Mouse (Mus musculus): ENCODE results near the gene Anxa1. TPM values are rescaled to one million over a fixed set of nuclear protein-coding genes. Genes with fewer than 3 reads are reported as not detected.

Gene Anxa1
- polyA plus RNA-seq (2015; fragmentation: Nextera tagmentation; extraction: Ambion mirVana): 62.2 and 64.0 TPM in 2 replicates

- 49% methylated on average over 5 of the region's 5 CpGs for WGBS
- no peak for ATAC-seq (replicated peaks; ENCODE audit: low FRiP score, low read depth)
- TF ChIP-seq CTCF (IDR thresholded peaks at IDR 0.05; ENCODE audit: low read depth): no peak
Observed at GRCm38 (mm10) chr19:20390455-20390994, at the start of gene Anxa1. Gene Anxa1, minus strand, starts transcription at chr19:20390944.

GRCm38 (mm10) chr19:20437043-20437442 lies 46.3 kb upstream of the Anxa1 start:
- no peak for TF ChIP-seq CTCF (IDR thresholded peaks at IDR 0.05; ENCODE audit: low read depth)
- 55% methylated on average over 5 of the region's 5 CpGs for WGBS
- no peaks in the 10 kb centered on the region for H3K36me3 ChIP-seq (ENCODE audit: insufficient read depth, low read length)
- no peaks in the 10 kb centered on the region for H3K9me3 ChIP-seq (replicated peaks; ENCODE audit: low read length)
- H3K4me2 ChIP-seq (ENCODE audit: low read length): no peak overlapping the region
- no peak overlapping the region for H3K9ac ChIP-seq (ENCODE audit: low read depth, low read length)
- no peak overlapping the region for H3K4me3 ChIP-seq (replicated peaks; ENCODE audit: low read depth, low read length)
- ATAC-seq (replicated peaks; ENCODE audit: low FRiP score, low read depth) (no peak), DNase-seq (ENCODE audit: low spot score) (no peak)
- no peaks in the 10 kb centered on the region for H3K27me3 ChIP-seq (ENCODE audit: insufficient read depth, low read length)
- H3K4me1 ChIP-seq (replicated peaks; ENCODE audit: insufficient read depth, low read length): no peaks in the 10 kb centered on the region
- H3K27ac ChIP-seq: no peak overlapping the region

More at GRCm38 (mm10) chr19:20390455-20390994, at the start of gene Anxa1:
- H3K4me3 ChIP-seq (replicated peaks; ENCODE audit: low read depth, low read length): peak within 1 kb of the TSS; percentile 30
- no peaks in the 10 kb centered on the region for H3K36me3 ChIP-seq (ENCODE audit: insufficient read depth, low read length)
- no peaks in the 10 kb centered on the region for H3K9me3 ChIP-seq (replicated peaks; ENCODE audit: low read length)
- no peaks in the 10 kb centered on the region for H3K27me3 ChIP-seq (ENCODE audit: insufficient read depth, low read length)
- H3K4me1 ChIP-seq (replicated peaks; ENCODE audit: insufficient read depth, low read length): no peaks in the 10 kb centered on the region
- H3K27ac ChIP-seq: no peak within 1 kb of the TSS
- peak; percentile 45 for DNase-seq (ENCODE audit: low spot score)
- H3K4me2 ChIP-seq (ENCODE audit: low read length): peak within 1 kb of the TSS; percentile 31
- H3K9ac ChIP-seq (ENCODE audit: low read depth, low read length): 0 out of 2 replicates have a peak within 1 kb of the TSS, but pooled peaks have one; percentile 27

GRCm38 (mm10) chr19:20434541-20434940 lies 43.8 kb upstream of the Anxa1 start:
- 12% methylated on average over 3 of the region's 3 CpGs for WGBS
- Histone ChIP-seq H3K27me3 (ENCODE audit: insufficient read depth, low read length) (no peaks in the 10 kb centered on the region), H3K36me3 (ENCODE audit: insufficient read depth, low read length) (no peaks in the 10 kb centered on the region), H3K27ac (no peak overlapping the region), H3K4me1 (replicated peaks; ENCODE audit: insufficient read depth, low read length) (no peaks in the 10 kb centered on the region), H3K4me2 (ENCODE audit: low read length) (no peak overlapping the region), H3K9ac (ENCODE audit: low read depth, low read length) (no peak overlapping the region), H3K9me3 (replicated peaks; ENCODE audit: low read length) (no peaks in the 10 kb centered on the region), H3K4me3 (replicated peaks; ENCODE audit: low read depth, low read length) (no peak overlapping the region)
- ATAC-seq (replicated peaks; ENCODE audit: low FRiP score, low read depth) (peak; percentile 52; the same call in 1 of the 2 replicates), DNase-seq (ENCODE audit: low spot score) (peak; percentile 77)
- peak; percentile 88 for TF ChIP-seq CTCF (IDR thresholded peaks at IDR 0.05; ENCODE audit: low read depth)

GRCm38 (mm10) chr19:20433966-20434365 lies 43.2 kb upstream of the Anxa1 start:
- WGBS: 79% methylated on average over 5 of the region's 5 CpGs
- ATAC-seq (replicated peaks; ENCODE audit: low FRiP score, low read depth) (no peak; the same call in 1 of the 2 replicates), DNase-seq (ENCODE audit: low spot score) (no peak)
- H3K9me3 ChIP-seq (replicated peaks; ENCODE audit: low read length): no peaks in the 10 kb centered on the region
- H3K36me3 ChIP-seq (ENCODE audit: insufficient read depth, low read length): no peaks in the 10 kb centered on the region
- no peak for TF ChIP-seq CTCF (IDR thresholded peaks at IDR 0.05; ENCODE audit: low read depth)
- H3K4me1 ChIP-seq (replicated peaks; ENCODE audit: insufficient read depth, low read length): no peaks in the 10 kb centered on the region
- H3K27ac ChIP-seq: no peak overlapping the region
- no peak overlapping the region for H3K9ac ChIP-seq (ENCODE audit: low read depth, low read length)
- H3K27me3 ChIP-seq (ENCODE audit: insufficient read depth, low read length): no peaks in the 10 kb centered on the region
- no peak overlapping the region for H3K4me2 ChIP-seq (ENCODE audit: low read length)
- no peak overlapping the region for H3K4me3 ChIP-seq (replicated peaks; ENCODE audit: low read depth, low read length)

- H3K9me3 ChIP-seq (replicated peaks; ENCODE audit: low read length): no peaks in the 10 kb centered on the region
- no peaks in the 10 kb centered on the region for H3K36me3 ChIP-seq (ENCODE audit: insufficient read depth, low read length)
- no peak overlapping the region for H3K9ac ChIP-seq (ENCODE audit: low read depth, low read length)
- ATAC-seq (replicated peaks; ENCODE audit: low FRiP score, low read depth): peak; percentile 65; the same call in 1 of the 2 replicates
- no peak for TF ChIP-seq CTCF (IDR thresholded peaks at IDR 0.05; ENCODE audit: low read depth)
- no peaks in the 10 kb centered on the region for H3K4me1 ChIP-seq (replicated peaks; ENCODE audit: insufficient read depth, low read length)
- no peak overlapping the region for H3K4me2 ChIP-seq (ENCODE audit: low read length)
- DNase-seq (ENCODE audit: low spot score): peak; percentile 55
- WGBS: 54% methylated on average over 12 of the region's 12 CpGs
- H3K27ac ChIP-seq: no peak overlapping the region
- H3K4me3 ChIP-seq (replicated peaks; ENCODE audit: low read depth, low read length): no peak overlapping the region
- no peaks in the 10 kb centered on the region for H3K27me3 ChIP-seq (ENCODE audit: insufficient read depth, low read length)
Observed at GRCm38 (mm10) chr19:20426443-20427161, 35.9 kb upstream of the Anxa1 start.

GRCm38 (mm10) chr19:20411276-20411675 lies 20.5 kb upstream of the Anxa1 start:
- no peaks in the 10 kb centered on the region for H3K27me3 ChIP-seq (ENCODE audit: insufficient read depth, low read length)
- no peaks in the 10 kb centered on the region for H3K4me1 ChIP-seq (replicated peaks; ENCODE audit: insufficient read depth, low read length)
- no peak for ATAC-seq (replicated peaks; ENCODE audit: low FRiP score, low read depth)
- no peak overlapping the region for H3K27ac ChIP-seq
- no peak overlapping the region for H3K4me3 ChIP-seq (replicated peaks; ENCODE audit: low read depth, low read length)
- 80% methylated on average over 3 of the region's 3 CpGs for WGBS
- no peak overlapping the region for H3K9ac ChIP-seq (ENCODE audit: low read depth, low read length)
- no peak for DNase-seq (ENCODE audit: low spot score)
- H3K9me3 ChIP-seq (replicated peaks; ENCODE audit: low read length): no peaks in the 10 kb centered on the region
- TF ChIP-seq CTCF (IDR thresholded peaks at IDR 0.05; ENCODE audit: low read depth): no peak
- H3K36me3 ChIP-seq (ENCODE audit: insufficient read depth, low read length): no peaks in the 10 kb centered on the region
- no peak overlapping the region for H3K4me2 ChIP-seq (ENCODE audit: low read length)

Measured in kidney, postnatal 0 days (tissue).